Mouse (Mus musculus) midbrain, embryonic 11.5 days (tissue): ENCODE results near the gene Cfap43. TPM values are rescaled to one million over a fixed set of nuclear protein-coding genes. Genes with fewer than 3 reads are reported as not detected.

Source experiments
- ATAC-seq: fragments of 200-750 bp; cut with Nextera tagmentation; 2 replicates; pipeline ENCODE4 v1.8.0; 2017; ENCODE audit warnings: moderate TSS enrichment, moderate library complexity; ENCODE audit not compliant: low FRiP score
- DNase-seq: peaks from one replicate; pipeline ENCODE4 v3.0.0; 2015; ENCODE audit warnings: low spot score; ENCODE audit errors: missing footprints
- H3K27ac ChIP-seq: fragments of 300-500 bp; sonication (generic); 2 replicates; pipeline ENCODE4 v1.5.1; 2014; ENCODE audit warnings: low read depth, low read length
- H3K27me3 ChIP-seq: fragments of 300-500 bp; sonication (generic); 2 replicates; pipeline ENCODE4 v1.6.1; 2014; ENCODE audit warnings: mild to moderate bottlenecking, low read length, moderate library complexity, mixed read lengths; ENCODE audit not compliant: control insufficient read depth, insufficient read depth
- H3K36me3 ChIP-seq: fragments of 300-500 bp; sonication (generic); 2 replicates; pipeline ENCODE4 v1.6.1; 2014; ENCODE audit warnings: mild to moderate bottlenecking, low read length, moderate library complexity, mixed read lengths; ENCODE audit not compliant: control insufficient read depth, insufficient read depth
- H3K4me1 ChIP-seq: fragments of 300-500 bp; sonication (generic); 2 replicates; pipeline ENCODE4 v1.6.1; 2014; ENCODE audit warnings: low read length; ENCODE audit not compliant: control insufficient read depth, insufficient read depth
- H3K4me2 ChIP-seq: fragments of 300-500 bp; sonication (generic); 2 replicates; pipeline ENCODE4 v1.6.1; 2014; ENCODE audit warnings: mild to moderate bottlenecking, moderate library complexity
- H3K4me3 ChIP-seq: fragments of 300-500 bp; sonication (generic); 2 replicates; pipeline ENCODE4 v1.5.1; 2014; ENCODE audit warnings: low read depth, low read length
- H3K9ac ChIP-seq: fragments of 300-500 bp; sonication (generic); 2 replicates; pipeline ENCODE4 v1.6.1; 2014; ENCODE audit warnings: low read length
- H3K9me3 ChIP-seq: fragments of 300-500 bp; sonication (generic); 2 replicates; pipeline ENCODE4 v1.6.1; 2016; ENCODE audit warnings: low read length; ENCODE audit not compliant: control insufficient read depth
- WGBS: fragments of 180-500 bp; shearing (Covaris S2); extraction: QIAGEN DNeasy Blood & Tissue Kit; methylation state at CpG from one replicate; pipeline ENCODE4 v1.1.7; 2014; 5-methylcytosine and 5-hydroxymethylcytosine counted together
- polyA plus RNA-seq: library from polyadenylated mRNA; unstranded; fragments of >200 nt; fragmentation: Nextera tagmentation; extraction: Ambion mirVana; gene quantifications from 2 replicates; pipeline ENCODE4 v1.2.1, GENCODE M21; 2014

Cfap43 gene
- polyA plus RNA-seq, result 0.05 and 0.07 TPM in 2 replicates

- WGBS, result under 1% methylated on average over 48 of the region's 48 CpGs
- peak; percentile 99 for DNase-seq
- Histone ChIP-seq H3K36me3 (no peaks in the 10 kb centered on the region), H3K27me3 (no peaks in the 10 kb centered on the region), H3K9ac (peak within 1 kb of the TSS; percentile 90), H3K9me3 (no peaks in the 10 kb centered on the region), H3K4me3 (peak within 1 kb of the TSS; percentile 68), H3K27ac (peak within 1 kb of the TSS; percentile 84), H3K4me2 (peak within 1 kb of the TSS; percentile 74), H3K4me1 (peaks cover 21% of the 10 kb centered on the region)
- peak; percentile 82 for ATAC-seq
These were observed at the start of gene Cfap43, which contains the start of gene Itprip for GRCm38 (mm10) chr19:47919126-47919965. Gene Cfap43 (minus strand): TSS chr19:47919287. Gene Itprip (minus strand): TSS chr19:47919299.

- H3K27ac ChIP-seq, result no peak overlapping the region
- peaks cover 3% of the 10 kb centered on the region; the same call in 1 of the 2 replicates for H3K4me1 ChIP-seq
- ATAC-seq, result no peak
- no peaks in the 10 kb centered on the region for H3K9me3 ChIP-seq
- 73% methylated on average over 13 of the region's 13 CpGs for WGBS
- H3K36me3 ChIP-seq, result no peaks in the 10 kb centered on the region
- H3K4me2 ChIP-seq, result no peak overlapping the region
- no peak overlapping the region for H3K4me3 ChIP-seq
- H3K27me3 ChIP-seq, result no peaks in the 10 kb centered on the region
- no peak for DNase-seq
- H3K9ac ChIP-seq, result no peak overlapping the region
These were observed 39.1 kb upstream of the Cfap43 start for GRCm38 (mm10) chr19:47958181-47958580.

- H3K36me3 ChIP-seq, result no peaks in the 10 kb centered on the region
- no peaks in the 10 kb centered on the region for H3K9me3 ChIP-seq
These were observed 34.1 kb upstream of the Cfap43 start for GRCm38 (mm10) chr19:47953169-47953568.

GRCm38 (mm10) chr19:47950946-47951345, 31.9 kb upstream of the Cfap43 start:
- Histone ChIP-seq H3K4me2 (no peak overlapping the region), H3K9me3 (no peaks in the 10 kb centered on the region), H3K9ac (no peak overlapping the region), H3K27ac (no peak overlapping the region), H3K36me3 (no peaks in the 10 kb centered on the region), H3K4me1 (peaks cover 9% of the 10 kb centered on the region; the same call in 1 of the 2 replicates), H3K4me3 (no peak overlapping the region), H3K27me3 (no peaks in the 10 kb centered on the region)
- peak; percentile 68 for DNase-seq
- 89% methylated on average over 7 of the region's 7 CpGs for whole genome bisulfite sequencing
- ATAC-seq, result no peak

More at GRCm38 (mm10) chr19:47953169-47953568, 34.1 kb upstream of the Cfap43 start:
- Histone ChIP-seq H3K27ac (no peak overlapping the region), H3K27me3 (no peaks in the 10 kb centered on the region), H3K4me1 (peaks cover 9% of the 10 kb centered on the region; the same call in 1 of the 2 replicates), H3K9ac (no peak overlapping the region), H3K4me3 (no peak overlapping the region), H3K4me2 (no peak overlapping the region)
- peak; percentile 79 for DNase-seq
- ATAC-seq, result no peak
- 62% methylated on average over 9 of the region's 9 CpGs for WGBS

- H3K4me2 ChIP-seq, result peak overlapping the region; percentile 22
- H3K4me1 ChIP-seq, result no peaks in the 10 kb centered on the region; the same call in 1 of the 2 replicates
- no peak overlapping the region for H3K27ac ChIP-seq
- no peaks in the 10 kb centered on the region for H3K9me3 ChIP-seq
- no peak for DNase-seq
- 44% methylated on average over 23 of the region's 23 CpGs for WGBS
- peak; percentile 63; the same call in 1 of the 2 replicates for ATAC-seq
- no peaks in the 10 kb centered on the region for H3K36me3 ChIP-seq
- no peak overlapping the region for H3K4me3 ChIP-seq
- peaks cover 3% of the 10 kb centered on the region; the same call in 1 of the 2 replicates for H3K27me3 ChIP-seq
- no peak overlapping the region for H3K9ac ChIP-seq
These were observed 27.9 kb upstream of the Cfap43 start for GRCm38 (mm10) chr19:47946821-47947465.

GRCm38 (mm10) chr19:47939361-47939760, 20.3 kb upstream of the Cfap43 start:
- Histone ChIP-seq H3K4me3 (no peak overlapping the region), H3K36me3 (no peaks in the 10 kb centered on the region), H3K27me3 (no peaks in the 10 kb centered on the region), H3K9ac (no peak overlapping the region), H3K27ac (no peak overlapping the region), H3K4me2 (no peak overlapping the region), H3K9me3 (no peaks in the 10 kb centered on the region), H3K4me1 (peaks cover 4% of the 10 kb centered on the region; the same call in 1 of the 2 replicates)
- DNase-seq (no peak), ATAC-seq (no peak)
- WGBS, result 87% methylated on average over 6 of the region's 6 CpGs

- 4% methylated on average over 41 of the region's 41 CpGs for WGBS
- Histone ChIP-seq H3K27me3 (no peaks in the 10 kb centered on the region), H3K4me2 (peak within 1 kb of the TSS; percentile 58), H3K9ac (peak within 1 kb of the TSS; percentile 32; the same call in 1 of the 2 replicates), H3K4me3 (peak within 1 kb of the TSS; percentile 27), H3K9me3 (no peaks in the 10 kb centered on the region), H3K27ac (no peak within 1 kb of the TSS), H3K36me3 (no peaks in the 10 kb centered on the region), H3K4me1 (peaks cover 4% of the 10 kb centered on the region; the same call in 1 of the 2 replicates)
- ATAC-seq, result peak; percentile 96
- DNase-seq, result peak; percentile 98
These were observed 18.6 kb upstream of the Cfap43 start, which contains the start of gene Cfap58 for GRCm38 (mm10) chr19:47937443-47938406. Gene Cfap58 (plus strand): TSS chr19:47937675.

- DNase-seq, result peak; percentile 44
- ATAC-seq, result no peak
- Histone ChIP-seq H3K27me3 (no peaks in the 10 kb centered on the region), H3K9ac (no peak overlapping the region), H3K4me2 (peak overlapping the region; percentile 58), H3K27ac (no peak overlapping the region), H3K36me3 (no peaks in the 10 kb centered on the region), H3K4me3 (no peak overlapping the region; the same call in 1 of the 2 replicates), H3K9me3 (no peaks in the 10 kb centered on the region), H3K4me1 (peaks cover 4% of the 10 kb centered on the region; the same call in 1 of the 2 replicates)
- WGBS, result 70% methylated on average over 9 of the region's 9 CpGs
These were observed 17.9 kb upstream of the Cfap43 start for GRCm38 (mm10) chr19:47936938-47937337.
